Mouse (Mus musculus) embryonic fibroblast, embryonic 13.5 days (primary cell): ENCODE results near the gene Gm20388.

ENCODE experiments used
- CTCF ChIP-seq: IDR thresholded peaks from 2 replicates; pipeline ENCODE4 v1.5.1; 2011; ENCODE audit warnings: mild to moderate bottlenecking, control low read depth, low read length, moderate library complexity, borderline replicate concordance; ENCODE audit not compliant: insufficient read depth
- POLR2A ChIP-seq: IDR thresholded peaks from 2 replicates; pipeline ENCODE4 v1.6.1; 2011; ENCODE audit warnings: low read depth, mild to moderate bottlenecking, control low read depth, low read length, moderate library complexity

DNA sequence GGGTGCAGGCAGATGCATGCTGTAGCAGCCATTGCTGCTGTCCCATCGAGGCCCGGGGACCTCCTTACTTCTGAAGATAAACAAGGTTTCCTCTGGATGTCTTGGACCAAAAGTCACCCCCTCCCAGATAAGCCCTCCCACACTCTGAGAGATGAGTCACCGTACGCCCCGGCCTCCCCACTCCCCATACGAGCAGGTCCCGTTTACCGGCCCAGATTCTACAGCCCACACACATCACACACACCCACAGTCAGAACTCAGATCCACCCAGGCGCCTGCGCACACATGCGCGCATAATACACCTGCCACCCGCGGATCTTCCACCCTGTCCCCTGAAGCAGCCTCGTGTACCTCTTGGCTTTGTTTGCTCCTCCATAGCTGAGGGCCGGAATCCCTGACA is 1823.6 kb downstream of the Gm20388 start:
- TF ChIP-seq CTCF = no peak
- no peak for TF ChIP-seq POLR2A
